Mouse (Mus musculus): ENCODE data around the gene Podn.
"Not testable (repeated sequence)": the region's sequence is repeated elsewhere in the genome, so short reads cannot be mapped to it uniquely, and the experiment has no call there.

Podn gene

DNA sequence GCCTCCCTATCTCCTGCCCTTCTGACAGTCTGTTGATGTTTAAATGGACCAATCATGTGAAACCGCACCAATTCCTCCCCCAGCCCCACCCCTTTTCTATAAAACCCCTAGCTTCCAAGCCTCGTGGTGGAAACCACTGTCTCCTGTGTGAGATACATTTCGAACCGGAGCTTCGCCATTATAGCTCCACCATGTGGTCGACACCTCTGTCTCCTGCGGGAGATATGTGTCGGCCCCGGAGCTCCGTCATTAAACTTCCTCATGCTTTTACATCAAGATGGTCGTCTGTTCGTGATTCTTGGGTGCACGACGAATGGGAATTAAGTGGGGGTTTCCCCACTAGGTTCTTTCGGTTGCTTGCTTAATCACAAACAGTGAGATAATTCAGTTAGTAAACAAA is 17.1 kb downstream of the Podn start:
- DNase-seq (ENCODE audit: low spot score in 2 of 2) = not testable (repeated sequence)

DNA sequence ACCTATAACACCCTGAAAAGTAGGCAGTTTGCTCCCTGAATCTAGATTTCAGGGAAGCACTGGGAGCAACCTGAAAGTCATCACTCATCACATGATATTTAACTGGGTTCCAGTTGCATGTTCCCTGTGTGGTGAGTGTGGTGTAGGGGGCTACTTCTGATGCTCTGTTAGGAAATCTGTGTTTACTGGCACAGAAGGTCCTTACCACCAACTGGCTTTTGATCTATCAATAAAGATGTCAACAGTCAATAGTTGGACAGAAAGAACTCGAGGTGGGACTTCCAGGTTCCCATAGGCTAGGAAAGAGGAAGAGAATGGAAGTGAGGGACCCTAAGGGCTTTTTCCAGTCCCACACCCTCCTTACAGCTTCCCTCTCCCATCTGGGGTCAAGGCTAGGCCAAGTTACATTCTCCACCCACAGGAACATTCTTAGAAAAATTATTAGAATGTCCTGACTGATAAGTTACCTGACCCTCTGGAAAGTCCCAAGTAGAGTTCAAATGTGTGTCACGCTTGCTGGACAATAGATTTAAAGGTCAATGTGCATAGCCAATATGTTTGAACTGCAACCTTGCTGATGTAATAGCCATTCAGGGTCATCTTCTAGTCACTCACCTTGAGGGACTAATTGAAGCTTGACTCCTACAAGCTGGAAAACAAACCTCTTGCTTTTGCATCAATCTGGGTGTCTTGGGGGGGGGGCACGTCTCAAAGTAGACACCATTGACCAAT is 18.9 kb downstream of the Podn start:
- DNase-seq (ENCODE audit: low spot score in 2 of 2) = no peak

DNA sequence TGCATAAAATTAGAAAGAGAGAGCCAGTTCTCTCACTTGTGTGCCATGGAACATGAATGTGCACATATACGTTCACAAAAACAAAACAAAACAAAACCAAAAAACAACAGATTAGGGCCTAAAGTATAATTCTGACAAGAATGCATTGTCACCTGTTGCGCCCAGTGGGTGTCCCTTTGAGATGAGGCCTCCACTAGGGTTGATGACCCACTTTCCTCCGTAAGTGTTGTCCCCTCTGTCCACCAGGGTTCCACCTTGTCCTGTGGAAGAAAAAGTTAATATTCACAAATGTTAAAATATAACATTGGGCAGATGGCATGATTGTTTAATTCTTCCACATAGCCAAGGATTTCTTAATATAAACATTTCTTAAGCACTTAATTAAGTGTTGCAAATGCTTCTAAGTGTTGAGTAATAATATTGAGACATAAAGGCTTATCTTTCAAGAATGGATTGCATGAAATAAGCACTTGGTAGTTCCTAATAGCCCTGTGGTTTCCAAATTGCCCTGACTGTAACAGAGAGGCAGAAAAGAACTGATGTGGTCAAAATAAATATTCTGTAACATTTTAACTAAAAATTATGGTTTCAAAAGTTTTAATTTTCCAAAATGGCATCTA is 21.9 kb downstream of the Podn start:
- no peak for DNase-seq (ENCODE audit: low spot score in 2 of 2)

DNA sequence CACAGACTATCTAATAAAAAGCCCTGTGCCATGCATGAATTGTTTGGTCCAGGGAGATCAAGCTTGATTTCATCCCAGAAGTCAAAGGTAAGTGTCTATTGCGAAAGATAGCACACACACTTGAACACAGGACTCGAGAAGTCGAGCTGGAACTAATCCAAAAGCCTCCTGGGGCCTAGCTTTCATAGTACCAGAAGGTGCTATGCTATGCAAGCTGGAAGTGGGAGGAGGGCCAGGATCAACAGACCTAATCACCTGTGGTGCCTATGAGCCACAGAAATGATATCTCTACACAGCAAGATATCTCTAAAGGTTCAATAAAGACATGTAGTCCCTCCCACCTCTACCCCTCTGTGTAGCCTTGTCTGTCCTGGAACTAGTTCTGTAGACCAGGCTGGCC is 24.2 kb downstream of the Podn start:
- no peak for DNase-seq (ENCODE audit: low spot score in 2 of 2)

DNA sequence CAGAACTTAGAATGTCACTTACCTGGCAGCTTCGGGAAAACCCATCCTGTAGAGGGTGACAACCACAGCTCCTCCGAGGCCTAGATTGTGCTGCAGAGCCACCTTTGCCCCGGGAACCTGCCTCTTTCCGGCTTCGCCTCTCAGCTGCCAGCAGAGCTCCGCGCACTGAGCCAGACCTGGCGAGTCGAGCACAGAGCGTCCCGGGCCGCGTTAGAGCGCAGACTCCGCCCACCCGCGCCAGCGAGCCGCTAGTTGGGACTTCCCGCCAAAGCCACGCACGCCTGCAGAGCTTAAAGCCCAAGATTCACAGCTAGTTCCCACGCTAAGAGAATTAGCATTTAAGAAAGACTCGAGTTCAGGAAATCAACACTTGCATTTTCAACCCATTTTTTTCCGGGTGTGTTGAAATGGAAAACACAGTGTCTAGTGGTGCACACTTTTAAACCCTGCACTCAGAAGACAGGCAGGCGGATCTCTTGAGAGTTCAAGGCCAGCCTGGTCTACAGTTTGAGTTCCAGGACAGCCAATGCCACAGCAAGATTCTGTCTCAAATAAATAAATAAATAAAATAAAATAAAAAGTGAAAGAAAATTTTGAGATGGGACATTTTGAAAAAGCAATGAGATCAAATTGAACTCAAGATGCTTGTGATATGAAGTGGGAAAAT is 24.9 kb downstream of the Podn start:
- DNase-seq (ENCODE audit: low spot score in 2 of 2) = peak; percentile 95 to 96

DNA sequence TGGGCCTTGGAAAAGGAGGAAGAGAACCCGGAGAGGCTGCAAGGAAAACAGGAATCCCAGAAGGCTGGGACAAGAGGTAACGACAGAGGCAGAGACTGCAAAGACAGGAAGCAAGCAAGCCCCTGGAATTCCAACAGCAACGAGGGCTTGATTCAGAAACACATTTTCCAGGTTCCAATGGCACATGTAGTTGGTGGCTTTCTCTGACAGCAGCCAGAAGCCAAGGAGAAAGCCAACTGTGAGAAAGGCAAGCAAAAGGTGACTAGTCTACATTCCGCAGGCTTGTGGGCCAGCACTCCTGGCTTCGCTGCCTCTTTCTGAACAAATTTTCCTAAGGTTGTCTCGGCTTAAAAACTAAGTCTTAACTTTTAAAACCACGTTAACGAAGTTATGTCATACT is 25.5 kb downstream of the Podn start:
- DNase-seq (ENCODE audit: low spot score in 2 of 2) = no peak

DNA sequence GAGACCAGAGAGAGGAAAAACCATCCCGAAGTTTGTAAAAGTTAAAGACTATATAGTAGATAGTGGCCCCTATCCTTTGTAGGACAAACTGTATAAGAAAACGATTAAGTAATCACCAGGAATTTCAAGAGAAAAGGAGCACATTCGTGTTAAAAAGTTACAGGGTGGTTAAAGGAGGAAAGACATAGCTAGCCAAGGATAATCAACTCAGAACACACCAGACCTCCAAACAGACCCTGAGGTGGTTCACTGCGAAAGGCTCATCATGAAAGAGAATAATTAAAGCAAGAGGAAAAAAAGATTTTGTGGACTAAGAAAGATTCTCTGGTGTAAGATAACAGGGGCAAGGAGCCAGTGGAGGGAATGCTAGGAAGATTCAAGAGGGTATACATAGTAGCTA is 26.0 kb downstream of the Podn start:
- DNase-seq (ENCODE audit: low spot score in 2 of 2) = no peak

DNA sequence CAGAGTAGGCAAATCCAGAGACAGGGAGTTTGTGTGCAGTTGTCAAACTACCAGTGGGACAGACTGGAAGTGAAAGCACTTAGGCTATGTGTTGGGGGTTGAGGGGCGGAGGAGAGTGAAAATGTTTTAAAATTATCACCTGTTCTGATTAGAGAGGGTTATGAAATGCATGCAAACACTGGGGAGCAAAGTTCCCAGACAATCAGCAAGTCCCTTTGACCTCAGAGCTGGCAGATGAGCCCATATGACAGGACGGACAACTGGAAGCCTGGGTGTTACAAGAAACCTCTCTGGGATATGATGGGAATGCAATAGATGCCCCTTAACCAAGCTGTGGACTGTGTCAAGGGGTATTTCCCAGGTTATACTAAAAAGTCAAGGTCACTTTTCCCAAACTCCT is 28.2 kb downstream of the Podn start:
- no peak for DNase-seq (ENCODE audit: low spot score in 2 of 2)

DNA sequence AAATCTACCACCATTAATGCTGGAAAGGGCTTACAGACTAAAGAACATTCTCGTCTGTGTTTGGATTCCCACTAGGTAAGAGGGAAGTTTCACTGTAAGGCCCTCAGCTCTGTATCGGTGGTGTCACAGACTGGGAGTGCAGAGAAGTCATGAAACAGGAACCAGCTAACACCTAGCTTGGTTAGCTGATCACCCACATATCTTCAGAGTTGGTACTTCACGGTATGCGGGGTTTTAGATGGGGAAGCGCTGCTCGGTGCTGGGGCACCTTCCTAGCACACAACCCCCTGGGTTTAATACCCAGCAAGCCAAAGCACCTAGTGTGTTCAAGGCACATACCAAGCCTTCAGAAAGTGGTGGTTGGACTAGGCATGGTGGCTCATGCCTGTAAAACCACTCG is 29.0 kb downstream of the Podn start:
- no peak for DNase-seq (ENCODE audit: low spot score in 2 of 2)

DNA sequence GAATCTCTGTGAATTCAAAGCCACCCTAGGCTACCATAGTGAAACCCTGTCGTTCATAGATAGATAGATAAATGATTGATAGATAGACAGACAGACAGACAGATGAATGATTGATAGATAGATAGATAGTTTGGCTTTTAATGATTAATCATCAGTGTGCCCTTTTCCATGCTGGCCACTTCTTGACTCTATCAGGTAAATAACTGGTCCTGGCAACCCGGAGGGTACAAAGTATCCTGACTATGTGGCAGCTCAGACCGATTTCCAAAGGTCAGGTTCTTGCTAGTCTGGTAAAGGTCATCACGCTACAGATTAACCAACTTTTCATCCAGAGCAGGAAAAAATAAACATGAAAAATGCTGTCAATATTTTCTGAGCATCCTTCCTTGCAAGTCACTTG is 29.7 kb downstream of the Podn start:
- no peak for DNase-seq (ENCODE audit: low spot score in 2 of 2)

DNA sequence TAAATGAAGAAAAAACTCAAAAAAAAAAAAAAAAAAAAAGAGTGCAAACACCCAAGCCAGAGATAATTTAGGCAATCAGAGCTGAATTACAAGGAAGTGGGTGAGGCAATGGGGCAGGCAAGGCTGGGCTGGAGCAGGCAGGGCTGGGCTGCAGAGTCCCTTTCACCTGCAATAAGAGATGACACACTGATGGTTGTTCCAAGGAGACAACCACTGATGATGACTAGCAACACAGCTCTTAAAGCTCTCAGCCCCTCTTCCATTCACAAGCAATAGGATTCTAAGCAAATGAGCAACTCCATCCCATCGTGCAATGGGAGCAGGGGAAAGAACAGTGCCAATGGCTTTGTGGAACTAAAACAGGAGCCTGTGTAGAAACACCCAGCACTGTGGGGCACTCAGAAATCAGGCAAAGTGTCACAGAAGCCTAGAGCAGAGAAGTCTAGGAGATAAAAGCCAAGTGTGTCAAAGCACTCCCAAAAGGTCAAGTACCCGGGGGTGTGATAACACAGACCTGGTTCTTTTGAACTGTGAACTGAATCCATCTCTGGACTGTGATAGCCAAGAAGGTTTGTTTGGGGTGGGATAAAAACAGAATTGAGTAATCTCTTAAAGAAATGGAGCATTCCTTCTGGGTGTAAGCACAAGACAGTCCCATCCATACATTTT is 30.9 kb downstream of the Podn start:
- DNase-seq (ENCODE audit: low spot score in 2 of 2) = no peak

DNA sequence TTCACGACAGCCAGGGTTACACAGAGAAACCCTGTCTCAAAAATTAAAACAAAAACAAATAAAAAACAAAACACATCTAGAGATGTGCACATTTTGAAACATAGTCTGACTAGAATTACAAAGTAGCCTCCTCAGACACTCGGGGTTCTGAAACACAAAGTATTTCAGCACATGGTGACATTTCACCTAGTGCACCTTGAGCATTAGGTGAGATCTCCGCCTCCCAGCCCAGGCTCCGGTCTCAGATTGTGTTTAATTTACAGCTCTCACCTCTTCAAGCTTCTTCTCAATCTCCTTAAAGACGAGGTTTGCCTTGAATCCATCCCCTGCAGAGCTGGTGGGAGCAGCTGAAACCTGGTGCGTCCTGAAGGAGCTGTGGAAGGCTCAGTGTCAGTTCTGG is 32.6 kb downstream of the Podn start:
- no peak for DNase-seq (ENCODE audit: low spot score in 2 of 2)

DNA sequence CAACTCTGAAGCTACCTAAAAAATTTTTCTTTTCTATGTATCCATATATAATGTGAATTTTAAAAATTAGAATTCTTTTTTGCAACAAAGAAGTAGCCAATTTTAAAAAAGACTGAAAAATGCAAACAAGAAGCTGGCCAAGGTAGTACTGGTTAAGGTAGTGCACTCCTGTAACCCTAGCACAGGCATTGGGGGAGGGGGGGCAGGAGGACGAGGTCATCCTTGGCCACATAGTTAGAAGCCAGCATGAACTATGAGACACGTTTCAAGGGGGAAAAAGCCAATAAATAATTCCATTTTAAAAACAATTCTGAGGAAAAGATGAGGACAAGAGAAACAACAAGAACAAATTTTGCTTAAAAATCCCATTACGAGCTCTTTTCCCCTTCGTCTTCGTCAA is 33.7 kb downstream of the Podn start:
- no peak for DNase-seq (ENCODE audit: low spot score in 2 of 2)

DNA sequence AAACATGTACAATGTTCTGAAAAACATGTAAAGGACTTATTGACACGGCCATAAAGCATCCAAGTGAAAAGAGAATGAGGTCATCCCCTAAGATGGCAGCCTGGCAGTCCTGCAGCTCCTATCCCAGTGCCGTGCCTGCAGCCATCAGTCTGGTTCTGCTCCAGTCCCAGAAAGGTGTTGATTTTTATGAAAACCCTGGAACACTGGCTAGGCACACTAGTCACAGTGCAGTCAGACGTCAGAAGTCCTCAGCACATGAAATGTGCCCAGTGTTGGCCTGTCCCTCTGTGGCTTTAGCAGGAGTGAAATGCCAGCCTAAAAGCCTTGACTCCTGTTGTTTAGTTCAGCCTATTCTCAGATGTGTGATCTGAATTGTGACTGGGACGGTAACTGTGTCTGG is 35.5 kb downstream of the Podn start:
- DNase-seq (ENCODE audit: low spot score in 2 of 2) = no peak

DNA sequence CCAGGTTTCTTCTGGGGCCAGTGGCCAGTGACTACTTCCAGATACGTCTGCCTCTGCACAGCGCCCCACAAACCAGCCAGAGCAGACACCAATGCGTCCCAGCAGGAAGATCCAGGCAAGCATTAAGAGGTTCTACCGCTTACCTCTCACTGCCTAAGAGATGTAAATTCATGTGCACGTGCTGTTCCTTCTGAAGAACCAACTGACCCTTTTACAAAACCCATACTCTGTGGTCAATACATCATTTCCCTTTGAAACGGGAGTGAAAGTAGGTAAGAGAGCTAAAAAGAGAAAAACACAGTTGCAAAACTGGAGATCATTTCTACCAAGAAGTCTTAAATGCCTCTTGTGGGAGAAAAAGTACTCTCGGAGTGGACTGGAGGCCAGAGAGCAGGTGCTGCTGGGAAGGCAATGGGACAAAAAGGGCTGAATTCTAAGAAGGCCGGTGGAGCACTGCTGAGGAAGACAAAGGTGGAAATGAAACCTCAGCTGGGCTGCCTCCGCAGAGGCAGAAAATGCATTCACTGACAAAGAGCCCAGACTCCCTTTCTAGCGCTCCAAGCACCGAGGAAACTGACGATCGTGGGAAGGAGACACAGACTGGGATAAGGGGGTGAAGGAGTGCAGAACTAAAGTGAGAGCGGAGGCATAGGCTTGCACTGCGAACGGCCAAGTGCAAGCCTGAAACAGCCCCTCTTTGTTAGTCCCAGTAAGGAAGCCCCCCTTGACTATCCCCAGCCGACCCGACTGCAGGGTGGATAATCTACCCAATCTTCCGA is 36.5 kb downstream of the Podn start:
- peak; percentile 32 to 47 for DNase-seq (ENCODE audit: low spot score in 2 of 2)

DNA sequence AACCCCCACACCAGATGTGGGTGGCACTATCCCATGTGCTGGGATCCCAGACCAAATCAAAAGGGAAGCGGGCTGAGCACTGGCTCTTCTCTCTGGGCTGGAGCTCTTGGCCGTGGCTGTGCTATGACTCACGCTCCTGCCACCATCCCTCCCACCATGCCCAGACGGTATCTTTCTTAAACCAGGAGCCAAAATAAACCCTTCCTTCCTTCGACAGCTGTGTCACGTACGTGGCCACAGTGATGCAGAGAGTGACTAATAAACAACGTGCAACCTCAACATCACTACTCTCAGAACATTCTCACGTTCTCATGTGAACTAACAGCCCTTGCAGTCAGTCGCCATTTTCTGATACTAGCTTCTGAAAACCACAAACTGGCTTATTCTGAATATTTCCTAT is 38.1 kb downstream of the Podn start:
- peak in 1 of 2 experiments; percentile 30 for DNase-seq (ENCODE audit: low spot score in 2 of 2)

DNA sequence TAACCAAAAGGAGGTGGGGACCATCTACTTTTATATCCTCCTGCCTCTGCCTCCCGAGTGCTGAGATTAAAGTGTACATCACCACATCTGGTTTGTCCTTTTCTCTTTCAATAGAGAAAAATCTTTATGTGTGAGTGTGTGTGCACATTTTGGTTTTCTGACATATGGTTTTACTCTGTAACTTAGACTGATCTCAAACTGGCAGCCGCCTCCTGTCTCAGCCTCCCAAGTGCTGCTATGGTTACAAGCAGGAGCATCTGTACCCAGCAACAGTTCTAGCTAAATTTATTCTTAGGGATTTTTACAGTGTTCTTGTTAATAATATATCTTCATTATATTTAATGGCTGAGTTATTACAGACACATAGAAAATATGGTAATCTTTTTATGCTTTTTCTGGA is 39.0 kb downstream of the Podn start:
- DNase-seq (ENCODE audit: low spot score in 2 of 2) = peak in 1 of 2 experiments; percentile 40

DNA sequence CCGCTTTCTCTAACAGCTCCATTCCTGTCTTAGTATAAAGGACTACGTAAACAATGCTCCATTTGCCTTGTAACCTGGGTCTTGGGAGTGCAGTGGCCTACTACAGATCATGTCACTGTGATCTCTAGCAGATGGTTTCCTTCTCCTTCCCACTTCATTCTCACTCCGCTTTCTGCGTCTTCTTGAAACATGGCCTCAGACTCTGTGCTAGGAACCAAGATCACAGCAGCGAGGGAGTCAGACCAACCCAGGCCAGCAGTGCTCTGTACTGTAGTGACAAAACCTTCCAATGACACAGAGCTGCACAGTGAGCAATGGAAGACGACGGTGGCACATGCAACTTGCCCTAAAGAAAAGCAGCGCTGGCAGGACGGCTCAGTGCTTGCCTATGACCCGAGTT is 40.4 kb downstream of the Podn start:
- no peak for DNase-seq (ENCODE audit: low spot score in 2 of 2)

DNA sequence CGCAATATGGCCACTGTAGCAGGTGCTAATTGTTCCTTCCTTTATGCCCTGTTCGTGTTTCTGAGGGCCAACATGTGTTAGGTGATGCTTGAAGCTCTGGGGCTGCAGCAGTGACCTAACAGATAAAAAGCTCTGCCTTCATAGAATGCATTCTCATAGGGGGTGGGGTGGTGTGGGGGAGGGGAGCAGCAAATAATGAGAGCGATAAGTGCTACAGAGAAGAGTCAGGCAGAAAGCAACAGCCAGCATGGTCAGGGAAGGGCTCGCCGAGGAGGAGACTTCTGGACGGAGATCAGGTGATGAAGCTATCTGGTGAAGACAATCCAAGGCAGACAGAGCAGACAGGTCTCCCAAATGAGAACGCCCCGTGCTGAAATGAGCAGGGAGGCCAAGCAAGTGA is 43.6 kb downstream of the Podn start:
- DNase-seq (ENCODE audit: low spot score in 2 of 2) = no peak

DNA sequence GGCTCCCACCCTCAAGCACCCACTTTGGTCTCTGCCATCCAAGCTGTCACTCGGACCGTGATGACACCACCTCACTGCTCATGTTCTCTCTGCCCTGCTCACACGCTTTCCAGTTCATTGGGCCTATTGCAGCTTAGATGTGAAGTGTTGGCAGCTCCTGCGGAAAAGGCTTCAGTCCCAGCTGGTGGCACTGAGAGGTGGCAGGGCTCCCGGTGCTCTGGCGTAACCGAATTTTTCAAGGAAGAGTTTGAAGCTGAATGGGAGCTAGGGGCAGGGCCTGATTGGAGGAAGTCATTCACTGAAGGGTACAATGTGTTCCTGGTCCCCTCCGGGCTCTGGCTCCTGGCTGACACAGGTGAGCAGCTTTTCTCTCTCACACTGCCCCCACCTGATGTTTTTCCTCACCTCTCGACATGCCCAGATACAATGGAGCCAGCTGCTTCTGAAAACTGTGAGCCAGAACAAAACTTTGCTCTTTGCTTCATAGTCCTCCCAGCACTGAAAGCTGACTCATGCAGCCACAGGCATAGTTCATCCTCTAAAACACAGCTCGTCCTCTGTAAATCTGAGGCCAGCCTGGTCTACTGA is 44.5 kb downstream of the Podn start:
- peak; percentile 59 to 64 for DNase-seq (ENCODE audit: low spot score in 2 of 2)

DNA sequence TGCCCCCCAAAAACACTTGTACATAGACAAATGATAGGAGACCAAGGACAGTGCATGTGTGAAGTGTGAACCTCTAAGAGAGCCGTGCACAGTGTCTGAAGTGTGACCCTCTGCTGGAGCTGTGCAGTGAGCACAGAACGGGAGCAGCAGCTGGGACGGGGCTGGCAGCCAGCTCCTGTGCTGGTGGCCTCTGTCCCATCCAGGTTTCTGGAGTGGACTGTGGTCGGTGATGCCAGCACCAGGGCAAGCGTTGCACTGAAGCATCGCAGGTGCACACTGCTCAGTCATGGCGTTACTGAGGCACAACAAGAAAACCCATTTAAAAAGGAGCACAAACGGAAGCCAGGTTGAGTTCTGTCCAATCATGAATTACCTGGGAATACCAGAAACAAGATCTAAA is 50.1 kb downstream of the Podn start:
- DNase-seq (ENCODE audit: low spot score in 2 of 2) = no peak

All from right cerebral cortex, postnatal 10 days (tissue).